Mouse (Mus musculus) heart, adult 18-20 months (tissue): Measurements from ENCODE around the gene Klhl7. TPM values are rescaled to one million over a fixed set of nuclear protein-coding genes. Genes with fewer than 3 reads are reported as not detected.

Experiments used
- DNase-seq, 2 experiments: peaks; one replicate each; pipeline ENCODE4 v3.0.0; 2021 to 2022; ENCODE audit warnings: mixed read lengths in 1 of 2
- total RNA-seq, 2 experiments: library from RNA; stranded (reverse); gene quantifications; 2 replicates each; pipeline ENCODE4 v1.2.3; 2021

Gene Klhl7
- total RNA-seq, 2 experiments from 2014 or later = 44.6 to 46.4 TPM

DNA sequence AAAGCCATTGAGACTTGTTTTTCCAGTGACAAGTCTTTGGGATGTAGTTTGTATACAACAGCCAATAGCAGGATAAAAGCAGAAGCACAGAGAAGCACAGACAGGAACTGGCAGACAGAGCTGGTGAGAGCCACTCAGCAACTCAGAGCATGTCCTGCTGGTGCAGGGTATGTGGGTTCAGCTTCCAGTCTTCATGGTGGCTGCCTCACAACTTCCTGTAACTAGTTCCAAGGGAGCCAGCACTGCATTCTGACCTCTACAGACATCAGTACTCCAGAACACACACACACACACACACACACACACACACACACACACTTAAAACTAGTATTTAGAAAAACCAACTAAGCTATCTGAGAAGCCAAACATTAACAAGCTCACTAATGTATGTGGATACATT, 71.7 kb downstream of the Klhl7 start:
- no peak for DNase-seq

GRCm38 (mm10) chr5:24181514-24182295, 81.3 kb downstream of the Klhl7 start:
- peak; percentile 22 to 39 for DNase-seq

DNA sequence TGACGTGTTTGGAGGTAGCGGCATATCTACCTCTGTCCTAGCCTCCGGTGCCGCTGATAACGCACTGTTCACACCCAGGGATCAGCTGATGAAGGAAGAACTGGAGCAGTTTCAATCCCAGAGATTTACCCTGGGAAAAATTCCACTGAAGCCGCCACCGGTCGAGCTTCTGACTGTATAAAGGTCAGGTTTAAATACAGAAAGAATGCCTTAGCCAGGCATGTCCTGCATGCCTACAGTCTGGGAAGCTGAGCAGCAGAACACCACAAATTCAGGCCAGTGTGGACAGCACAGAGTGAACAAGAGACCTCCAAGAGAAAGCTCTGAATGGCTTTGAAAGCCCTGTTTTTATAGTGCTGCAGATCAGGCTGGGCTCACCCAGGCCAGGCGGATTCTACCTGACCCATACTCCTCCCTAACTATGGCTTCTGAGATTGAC, 81.9 kb downstream of the Klhl7 start:
- peak; percentile 18 to 29 for DNase-seq

GRCm38 (mm10) chr5:24183096-24183495, 82.7 kb downstream of the Klhl7 start:
- DNase-seq = no peak

GRCm38 (mm10) chr5:24184011-24184410, 83.6 kb downstream of the Klhl7 start:
- DNase-seq = no peak

DNA sequence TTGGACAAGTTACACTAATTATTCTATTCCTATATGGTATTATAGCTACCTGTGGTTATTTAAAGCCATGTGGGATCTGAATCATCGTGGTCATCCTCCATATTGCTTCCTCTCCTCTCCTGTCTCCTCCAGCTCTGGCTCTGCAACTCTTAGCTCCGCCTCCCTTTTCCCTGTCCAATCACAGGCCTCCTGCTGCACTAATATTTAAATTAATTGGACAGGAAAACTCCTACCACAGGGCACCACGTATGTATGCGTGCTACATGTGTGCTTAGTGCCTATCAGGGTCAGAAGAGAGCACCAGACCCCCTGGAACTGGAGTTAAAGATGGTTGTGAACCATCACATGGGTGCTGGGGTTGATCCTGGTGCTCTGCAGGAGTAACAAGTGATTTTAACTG, 88.1 kb downstream of the Klhl7 start:
- DNase-seq = no peak

DNA sequence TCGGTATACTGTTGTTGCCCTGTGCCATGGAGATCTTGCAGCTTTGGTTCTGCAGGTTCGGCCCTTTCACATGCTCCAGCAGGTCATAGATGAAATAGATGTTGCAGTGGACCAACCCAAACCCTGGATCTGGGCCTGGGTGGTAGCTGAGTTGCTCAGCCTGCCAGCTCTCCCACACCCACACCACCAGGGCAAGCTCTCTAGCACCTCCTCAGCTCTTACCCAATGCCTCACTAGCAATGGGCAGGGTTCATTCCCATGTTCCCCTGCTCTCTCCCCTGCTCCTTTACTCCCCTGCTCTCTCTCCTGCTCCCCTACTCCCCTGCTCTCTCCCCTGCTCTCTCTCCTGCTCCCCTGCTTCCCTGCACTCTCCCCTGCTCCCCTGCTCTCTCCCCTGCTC, 91.4 kb downstream of the Klhl7 start:
- DNase-seq = no peak

DNA sequence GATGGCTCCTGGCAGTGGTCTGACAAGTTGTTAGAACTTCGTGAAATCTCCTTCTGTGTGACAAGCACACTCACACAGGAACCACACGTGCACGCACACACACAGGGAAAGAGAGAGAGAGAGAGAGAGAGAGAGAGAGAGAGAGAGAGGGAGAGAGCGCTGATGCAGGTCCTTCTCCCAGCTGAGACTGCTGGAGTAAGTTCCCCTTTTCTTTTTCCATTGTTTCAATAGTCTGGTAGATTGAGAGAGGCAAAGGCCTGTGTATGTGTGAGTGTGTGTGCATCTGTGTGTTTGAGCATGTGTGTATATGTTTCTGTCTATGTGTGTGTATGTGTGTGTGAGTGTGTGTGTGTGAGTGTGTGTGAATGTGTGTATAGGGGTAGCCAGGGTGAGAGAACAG, 100.6 kb downstream of the Klhl7 start:
- no peak for DNase-seq

DNA sequence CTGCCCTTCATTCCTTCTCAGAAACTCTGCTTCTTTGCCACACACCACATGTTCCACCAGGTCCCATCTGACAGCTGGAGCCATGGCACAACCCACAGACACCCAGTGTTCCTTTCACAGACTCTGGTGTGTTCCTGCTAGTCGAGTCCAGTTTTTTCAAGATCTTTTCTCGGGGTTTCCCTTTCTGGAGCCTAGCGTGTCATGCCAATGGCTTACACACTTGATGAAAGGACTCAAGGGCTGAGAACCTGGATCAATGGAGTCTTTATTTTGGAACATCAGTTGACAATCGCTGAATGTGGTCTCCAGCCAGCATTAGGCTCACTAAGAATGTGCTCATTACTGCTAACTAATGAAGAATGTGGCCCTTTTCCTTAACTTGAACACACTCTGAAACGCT, 102.1 kb downstream of the Klhl7 start:
- no peak for DNase-seq

- no peak for DNase-seq
Observed at GRCm38 (mm10) chr5:24203266-24203665, 102.9 kb downstream of the Klhl7 start.

- DNase-seq = no peak
Observed at GRCm38 (mm10) chr5:24207965-24208364, 107.6 kb downstream of the Klhl7 start.

DNA sequence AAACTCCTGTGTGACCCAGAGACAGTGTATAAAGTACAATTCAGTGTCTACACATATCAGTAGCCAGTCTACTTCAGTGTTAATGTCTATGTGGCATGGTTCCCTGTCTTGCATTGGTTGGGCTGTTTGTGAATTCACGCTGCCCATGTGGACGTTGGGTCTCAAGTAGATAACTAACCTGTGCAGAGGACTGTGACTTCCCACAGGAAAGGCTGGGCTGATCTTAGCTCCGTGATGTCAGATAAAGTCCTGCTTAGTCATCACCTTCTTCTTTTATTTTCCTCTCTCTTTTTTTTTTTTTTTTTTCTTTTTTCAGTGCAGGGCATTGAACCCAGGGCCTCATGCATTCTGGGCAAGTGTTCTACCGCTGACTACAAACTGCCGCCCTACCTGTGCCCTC, 108.1 kb downstream of the Klhl7 start:
- DNase-seq = no peak

Other genes starting within 250 kb of the Klhl7 start
- gene Fam126a, start 69.9 kb upstream of the Klhl7 start, total RNA-seq = 10 to 100 TPM; 37.3 to 42.2 TPM
- gene Nupl2, start 64.4 kb downstream of the Klhl7 start, total RNA-seq = 1 to 10 TPM; 6.9 to 7.0 TPM